Mouse (Mus musculus) liver, embryonic 15.5 days (tissue): ENCODE results near the gene Cdkl1. TPM values are rescaled to one million over a fixed set of nuclear protein-coding genes. Genes with fewer than 3 reads are reported as not detected.

ENCODE experiments used
- ATAC-seq: fragments of 200-750 bp; cut with Nextera tagmentation; 2 replicates; pipeline ENCODE4 v1.8.0; 2017; ENCODE audit warnings: moderate number of reproducible peaks, mild to moderate bottlenecking, moderate library complexity; ENCODE audit not compliant: insufficient read depth
- H3K27ac ChIP-seq: fragments of 300-500 bp; sonication (generic); replicated peaks from 2 replicates; pipeline ENCODE4 v1.5.1; 2015; ENCODE audit warnings: mild to moderate bottlenecking, inconsistent platforms
- H3K27me3 ChIP-seq: fragments of 300-500 bp; sonication (generic); 2 replicates; pipeline ENCODE4 v1.6.1; 2015; ENCODE audit warnings: mild to moderate bottlenecking, inconsistent platforms
- H3K36me3 ChIP-seq: fragments of 300-500 bp; sonication (generic); replicated peaks from 2 replicates; pipeline ENCODE4 v1.6.1; 2015; ENCODE audit warnings: moderate library complexity, mild to moderate bottlenecking, inconsistent platforms
- H3K4me1 ChIP-seq: fragments of 300-500 bp; sonication (generic); replicated peaks from 2 replicates; pipeline ENCODE4 v1.6.1; 2015; ENCODE audit warnings: inconsistent platforms
- H3K4me2 ChIP-seq: fragments of 300-500 bp; sonication (generic); 2 replicates; pipeline ENCODE4 v1.6.1; 2015; ENCODE audit warnings: moderate library complexity, mild to moderate bottlenecking, inconsistent platforms
- H3K4me3 ChIP-seq: fragments of 300-500 bp; sonication (generic); replicated peaks from 2 replicates; pipeline ENCODE4 v1.5.1; 2015; ENCODE audit warnings: mild to moderate bottlenecking, inconsistent platforms
- H3K9ac ChIP-seq: fragments of 300-500 bp; sonication (generic); 2 replicates; pipeline ENCODE4 v1.6.1; 2015; ENCODE audit warnings: moderate library complexity, mild to moderate bottlenecking, inconsistent platforms
- H3K9me3 ChIP-seq: fragments of 300-500 bp; sonication (generic); replicated peaks from 2 replicates; pipeline ENCODE4 v1.6.1; 2016; ENCODE audit warnings: inconsistent platforms
- WGBS: fragments of 180-500 bp; shearing (Covaris S2); methylation state at CpG from one replicate; pipeline ENCODE4 v1.1.7; 2015; ENCODE audit warnings: mixed read lengths; ENCODE audit not compliant: insufficient replicate concordance; 5-methylcytosine and 5-hydroxymethylcytosine counted together
- polyA plus RNA-seq: library from polyadenylated mRNA; unstranded; fragments of >200 nt; fragmentation: Nextera tagmentation; extraction: Ambion mirVana; gene quantifications from 2 replicates; pipeline ENCODE4 v1.2.1, GENCODE M21; 2015

Gene Cdkl1
- 1.5 and 1.7 TPM in 2 replicates for polyA plus RNA-seq

GRCm38 (mm10) chr12:69790530-69791505 is at the start of gene Cdkl1:
Gene Cdkl1, minus strand, starts transcription at chr12:69791267.
- peaks cover 62% of the 10 kb centered on the region for H3K27me3 ChIP-seq
- peak within 1 kb of the TSS; percentile 63 for H3K4me3 ChIP-seq
- WGBS: 2% methylated on average over 45 of the region's 45 CpGs
- peaks cover 52% of the 10 kb centered on the region for H3K4me1 ChIP-seq
- no peaks in the 10 kb centered on the region for H3K9me3 ChIP-seq
- peak; percentile 97 for ATAC-seq
- H3K27ac ChIP-seq: peak within 1 kb of the TSS; percentile 68
- peak within 1 kb of the TSS; percentile 94 for H3K4me2 ChIP-seq
- H3K36me3 ChIP-seq: no peaks in the 10 kb centered on the region
- H3K9ac ChIP-seq: peak within 1 kb of the TSS; percentile 67

- Histone ChIP-seq H3K36me3 (peaks cover 85% of the 10 kb centered on the region), H3K27me3 (no peaks in the 10 kb centered on the region), H3K4me2 (no peak overlapping the region), H3K27ac (no peak overlapping the region), H3K4me3 (no peak overlapping the region), H3K9me3 (no peaks in the 10 kb centered on the region), H3K4me1 (no peaks in the 10 kb centered on the region), H3K9ac (no peak overlapping the region)
- ATAC-seq: no peak
- 52% methylated on average over 11 of the region's 11 CpGs for WGBS
Observed at GRCm38 (mm10) chr12:69838376-69838775, 47.3 kb upstream of the Cdkl1 start.

- Histone ChIP-seq H3K9me3 (no peaks in the 10 kb centered on the region), H3K4me3 (no peak overlapping the region), H3K4me1 (no peaks in the 10 kb centered on the region), H3K36me3 (peaks cover 80% of the 10 kb centered on the region), H3K27ac (no peak overlapping the region), H3K27me3 (no peaks in the 10 kb centered on the region), H3K9ac (no peak overlapping the region), H3K4me2 (no peak overlapping the region)
- WGBS: 88% methylated on average over 12 of the region's 12 CpGs
- ATAC-seq: no peak
Observed at GRCm38 (mm10) chr12:69833982-69834604, 43.0 kb upstream of the Cdkl1 start.

- ATAC-seq: no peak
- H3K9ac ChIP-seq: no peak overlapping the region
- H3K36me3 ChIP-seq: peaks cover 83% of the 10 kb centered on the region
- H3K4me2 ChIP-seq: no peak overlapping the region
- no peaks in the 10 kb centered on the region for H3K27me3 ChIP-seq
- H3K4me1 ChIP-seq: no peaks in the 10 kb centered on the region
- no peaks in the 10 kb centered on the region for H3K9me3 ChIP-seq
- H3K27ac ChIP-seq: no peak overlapping the region
- WGBS: 88% methylated on average over 9 of the region's 9 CpGs
- H3K4me3 ChIP-seq: no peak overlapping the region
Observed at GRCm38 (mm10) chr12:69831239-69831910, 40.3 kb upstream of the Cdkl1 start.

GRCm38 (mm10) chr12:69828214-69828613 is 37.1 kb upstream of the Cdkl1 start:
- H3K4me1 ChIP-seq: no peaks in the 10 kb centered on the region
- no peak overlapping the region for H3K4me2 ChIP-seq
- 81% methylated on average over 2 of the region's 2 CpGs for WGBS
- no peak overlapping the region for H3K9ac ChIP-seq
- H3K9me3 ChIP-seq: no peaks in the 10 kb centered on the region
- no peaks in the 10 kb centered on the region for H3K27me3 ChIP-seq
- no peak overlapping the region for H3K4me3 ChIP-seq
- H3K27ac ChIP-seq: no peak overlapping the region
- no peak for ATAC-seq
- peaks cover 78% of the 10 kb centered on the region for H3K36me3 ChIP-seq

- Histone ChIP-seq H3K9ac (no peak overlapping the region), H3K9me3 (no peaks in the 10 kb centered on the region), H3K4me1 (no peaks in the 10 kb centered on the region), H3K27ac (peak overlapping the region; percentile 19; the same call in 1 of the 2 replicates), H3K36me3 (peaks cover 90% of the 10 kb centered on the region), H3K27me3 (no peaks in the 10 kb centered on the region), H3K4me3 (no peak overlapping the region), H3K4me2 (no peak overlapping the region)
- ATAC-seq: no peak
- 84% methylated on average over 9 of the region's 9 CpGs for WGBS
Observed at GRCm38 (mm10) chr12:69824881-69825597, 34.0 kb upstream of the Cdkl1 start.

- Histone ChIP-seq H3K4me2 (no peak overlapping the region), H3K4me3 (no peak overlapping the region), H3K27me3 (no peaks in the 10 kb centered on the region), H3K9me3 (no peaks in the 10 kb centered on the region), H3K9ac (no peak overlapping the region), H3K36me3 (peaks cover 92% of the 10 kb centered on the region), H3K27ac (no peak overlapping the region; the same call in 1 of the 2 replicates), H3K4me1 (no peaks in the 10 kb centered on the region)
- 62% methylated on average over 6 of the region's 6 CpGs for WGBS
- ATAC-seq: no peak
Observed at GRCm38 (mm10) chr12:69814272-69814671, 23.2 kb upstream of the Cdkl1 start.

- H3K36me3 ChIP-seq: peaks cover 93% of the 10 kb centered on the region
- 77% methylated on average over 2 of the region's 2 CpGs for WGBS
- no peak overlapping the region for H3K27ac ChIP-seq
- H3K4me2 ChIP-seq: no peak overlapping the region
- H3K4me1 ChIP-seq: no peaks in the 10 kb centered on the region
- no peak overlapping the region for H3K9ac ChIP-seq
- no peak for ATAC-seq
- H3K9me3 ChIP-seq: no peaks in the 10 kb centered on the region
- H3K27me3 ChIP-seq: no peaks in the 10 kb centered on the region
- no peak overlapping the region for H3K4me3 ChIP-seq
Observed at GRCm38 (mm10) chr12:69813596-69813995, 22.5 kb upstream of the Cdkl1 start.

- Histone ChIP-seq H3K27ac (no peak overlapping the region), H3K27me3 (no peaks in the 10 kb centered on the region), H3K36me3 (peaks cover 93% of the 10 kb centered on the region), H3K9ac (no peak overlapping the region), H3K4me2 (no peak overlapping the region), H3K4me3 (no peak overlapping the region), H3K4me1 (no peaks in the 10 kb centered on the region), H3K9me3 (no peaks in the 10 kb centered on the region)
- WGBS: 87% methylated on average over 3 of the region's 3 CpGs
- ATAC-seq: no peak
Observed at GRCm38 (mm10) chr12:69812986-69813385, 21.9 kb upstream of the Cdkl1 start.

- H3K27me3 ChIP-seq: no peaks in the 10 kb centered on the region
- no peak overlapping the region for H3K27ac ChIP-seq
- no peak overlapping the region for H3K9ac ChIP-seq
- H3K4me1 ChIP-seq: no peaks in the 10 kb centered on the region
- no peak overlapping the region for H3K4me2 ChIP-seq
- no peaks in the 10 kb centered on the region for H3K9me3 ChIP-seq
- WGBS: 63% methylated on average over 1 of the region's 1 CpGs
- no peak overlapping the region for H3K4me3 ChIP-seq
- ATAC-seq: no peak
- H3K36me3 ChIP-seq: peaks cover 92% of the 10 kb centered on the region
Observed at GRCm38 (mm10) chr12:69811976-69812375, 20.9 kb upstream of the Cdkl1 start.
